Mouse (Mus musculus) megakaryocyte-erythroid progenitor cell, adult 5-6 weeks (primary cell): ENCODE results near the gene Glod5. TPM values are rescaled to one million over a fixed set of nuclear protein-coding genes. Genes with fewer than 3 reads are reported as not detected.
A peak's percentile ranks its signal among the peaks of the same experiment; 100 is the strongest.

ENCODE experiments used
- ATAC-seq: replicated peaks from 2 replicates; pipeline ENCODE4 v1.8.0; 2016; ENCODE audit warnings: mild to moderate bottlenecking, inconsistent platforms; ENCODE audit not compliant: severe bottlenecking, poor library complexity, low FRiP score, low TSS enrichment
- total RNA-seq, 2 experiments: library from RNA; stranded (forward) in 1 of 2; stranded (reverse) in 1 of 2; fragments of 200-1000, 215-1000 nt in 1 of 2; fragments of >200 nt in 1 of 2; fragmentation: Nextera tagmentation in 1 of 2; gene quantifications; 2 replicates each; pipeline ENCODE4 v1.2.3; 2014 to 2017

Gene Glod5
- total RNA-seq, 2 experiments from 2014 or later = not detected

GRCm38 (mm10) chrX:7971292-7971691, 47.0 kb downstream of the Glod5 start:
- peak; percentile 85 for ATAC-seq

- no peak for ATAC-seq
Measured at GRCm38 (mm10) chrX:7968899-7969298, 49.4 kb downstream of the Glod5 start.

- ATAC-seq = peak; percentile 66
Measured at GRCm38 (mm10) chrX:7968226-7968625, 50.1 kb downstream of the Glod5 start.

- peak; percentile 55 for ATAC-seq
Measured at GRCm38 (mm10) chrX:7967596-7968201, 50.6 kb downstream of the Glod5 start.

GRCm38 (mm10) chrX:7966161-7966560, 52.1 kb downstream of the Glod5 start:
- no peak for ATAC-seq

- no peak for ATAC-seq
Measured at GRCm38 (mm10) chrX:7963829-7964626, 54.3 kb downstream of the Glod5 start.

GRCm38 (mm10) chrX:7958868-7959267, 59.4 kb downstream of the Glod5 start:
- ATAC-seq = no peak

Other genes with a start within 250 kb of the Glod5 start
- 64.4 and 98.4 TPM in 2 replicates for gene Gripap1, start 228.7 kb downstream of the Glod5 start, total RNA-seq (2014; fragmentation: Nextera tagmentation)
- 78.9 and 102 TPM in 2 replicates for gene Gripap1, start 228.7 kb downstream of the Glod5 start, total RNA-seq (2017)
- gene Kcnd1, start 196.2 kb downstream of the Glod5 start, total RNA-seq (2014; fragmentation: Nextera tagmentation) = 0.55 and 2.2 TPM in 2 replicates
- 1.9 and 2.2 TPM in 2 replicates for gene Kcnd1, start 196.2 kb downstream of the Glod5 start, total RNA-seq (2017)
- 59.5 and 83.5 TPM in 2 replicates for gene Otud5, start 177.1 kb downstream of the Glod5 start, total RNA-seq (2014; fragmentation: Nextera tagmentation)
- 50.0 and 64.6 TPM in 2 replicates for gene Otud5, start 177.1 kb downstream of the Glod5 start, total RNA-seq (2017)
- 11.4 and 16.2 TPM in 2 replicates for gene Pim2, start 140.2 kb downstream of the Glod5 start, total RNA-seq (2014; fragmentation: Nextera tagmentation)
- 2.1 and 2.2 TPM in 2 replicates for gene Pim2, start 140.2 kb downstream of the Glod5 start, total RNA-seq (2017)
- gene Slc35a2, start 134.5 kb downstream of the Glod5 start, total RNA-seq (2014; fragmentation: Nextera tagmentation) = 13.2 and 19.3 TPM in 2 replicates
- gene Slc35a2, start 134.5 kb downstream of the Glod5 start, total RNA-seq (2017) = 9.8 and 16.1 TPM in 2 replicates
- 46.8 and 81.9 TPM in 2 replicates for gene Pqbp1, start 119.2 kb downstream of the Glod5 start, total RNA-seq (2014; fragmentation: Nextera tagmentation)
- gene Pqbp1, start 119.2 kb downstream of the Glod5 start, total RNA-seq (2017) = 176 and 188 TPM in 2 replicates
- 71.7 and 112 TPM in 2 replicates for gene Timm17b, start 119.1 kb downstream of the Glod5 start, total RNA-seq (2014; fragmentation: Nextera tagmentation)
- 61.4 and 61.5 TPM in 2 replicates for gene Timm17b, start 119.1 kb downstream of the Glod5 start, total RNA-seq (2017)
- not detected in 2 replicates for gene Gm10491, start 110.7 kb downstream of the Glod5 start, total RNA-seq (2014; fragmentation: Nextera tagmentation)
- not detected in 2 replicates for gene Gm10491, start 110.7 kb downstream of the Glod5 start, total RNA-seq (2017)
- gene Gm10490, start 109.0 kb downstream of the Glod5 start, total RNA-seq (2014; fragmentation: Nextera tagmentation) = not detected in 2 replicates
- gene Gm10490, start 109.0 kb downstream of the Glod5 start, total RNA-seq (2017) = not detected in 2 replicates
- not detected in 2 replicates for gene Pcsk1n, start 98.7 kb downstream of the Glod5 start, total RNA-seq (2014; fragmentation: Nextera tagmentation)
- not detected in 2 replicates for gene Pcsk1n, start 98.7 kb downstream of the Glod5 start, total RNA-seq (2017)
- not detected in 2 replicates for gene Eras, start 89.9 kb downstream of the Glod5 start, total RNA-seq (2014; fragmentation: Nextera tagmentation)
- not detected in 2 replicates for gene Eras, start 89.9 kb downstream of the Glod5 start, total RNA-seq (2017)
- gene Hdac6, start 70.6 kb downstream of the Glod5 start, total RNA-seq (2014; fragmentation: Nextera tagmentation) = 9.8 and 9.9 TPM in 2 replicates
- 9.1 and 11.8 TPM in 2 replicates for gene Hdac6, start 70.6 kb downstream of the Glod5 start, total RNA-seq (2017)
- gene Gata1, start 40.4 kb downstream of the Glod5 start, total RNA-seq (2014; fragmentation: Nextera tagmentation) = 187 and 213 TPM in 2 replicates
- gene Gata1, start 40.4 kb downstream of the Glod5 start, total RNA-seq (2017) = 134 and 145 TPM in 2 replicates
- 79.0 and 89.2 TPM in 2 replicates for gene Suv39h1, start 56.3 kb upstream of the Glod5 start, total RNA-seq (2014; fragmentation: Nextera tagmentation)
- 68.2 and 84.3 TPM in 2 replicates for gene Suv39h1, start 56.3 kb upstream of the Glod5 start, total RNA-seq (2017)
- 39.5 and 46.0 TPM in 2 replicates for gene Was, start 72.0 kb upstream of the Glod5 start, total RNA-seq (2014; fragmentation: Nextera tagmentation)
- gene Was, start 72.0 kb upstream of the Glod5 start, total RNA-seq (2017) = 56.1 and 61.3 TPM in 2 replicates
- 23.0 TPM in 2 replicates for gene Wdr13, start 114.4 kb upstream of the Glod5 start, total RNA-seq (2014; fragmentation: Nextera tagmentation)
- 14.9 and 26.6 TPM in 2 replicates for gene Wdr13, start 114.4 kb upstream of the Glod5 start, total RNA-seq (2017)
- gene Rbm3, start 127.4 kb upstream of the Glod5 start, total RNA-seq (2014; fragmentation: Nextera tagmentation) = 798 and 978 TPM in 2 replicates
- gene Rbm3, start 127.4 kb upstream of the Glod5 start, total RNA-seq (2017) = 1,469 and 1,492 TPM in 2 replicates
- 8.4 and 13.1 TPM in 2 replicates for gene Tbc1d25, start 157.7 kb upstream of the Glod5 start, total RNA-seq (2014; fragmentation: Nextera tagmentation)
- gene Tbc1d25, start 157.7 kb upstream of the Glod5 start, total RNA-seq (2017) = 4.8 and 6.9 TPM in 2 replicates
- 31.3 and 44.2 TPM in 2 replicates for gene Ebp, start 175.0 kb upstream of the Glod5 start, total RNA-seq (2014; fragmentation: Nextera tagmentation)
- 46.6 and 58.9 TPM in 2 replicates for gene Ebp, start 175.0 kb upstream of the Glod5 start, total RNA-seq (2017)
- gene Porcn, start 188.0 kb upstream of the Glod5 start, total RNA-seq (2014; fragmentation: Nextera tagmentation) = 2.3 TPM in 1 of 2 replicates, not detected in the other
- 1.5 TPM in 1 of 2 replicates, not detected in the other for gene Porcn, start 188.0 kb upstream of the Glod5 start, total RNA-seq (2017)
- 51.2 and 86.0 TPM in 2 replicates for gene Ftsj1, start 233.9 kb upstream of the Glod5 start, total RNA-seq (2014; fragmentation: Nextera tagmentation)
- gene Ftsj1, start 233.9 kb upstream of the Glod5 start, total RNA-seq (2017) = 31.5 and 49.2 TPM in 2 replicates